Mouse (Mus musculus): ENCODE results near the gene Ywhaq. TPM values are rescaled to one million over a fixed set of nuclear protein-coding genes. Genes with fewer than 3 reads are reported as not detected.
"Not testable (repeated sequence)": the region's sequence is repeated elsewhere in the genome, so short reads cannot be mapped to it uniquely, and the experiment has no call there.

Gene Ywhaq
- total RNA-seq, 2 experiments from 2014 or later: 267 to 313 TPM

DNA sequence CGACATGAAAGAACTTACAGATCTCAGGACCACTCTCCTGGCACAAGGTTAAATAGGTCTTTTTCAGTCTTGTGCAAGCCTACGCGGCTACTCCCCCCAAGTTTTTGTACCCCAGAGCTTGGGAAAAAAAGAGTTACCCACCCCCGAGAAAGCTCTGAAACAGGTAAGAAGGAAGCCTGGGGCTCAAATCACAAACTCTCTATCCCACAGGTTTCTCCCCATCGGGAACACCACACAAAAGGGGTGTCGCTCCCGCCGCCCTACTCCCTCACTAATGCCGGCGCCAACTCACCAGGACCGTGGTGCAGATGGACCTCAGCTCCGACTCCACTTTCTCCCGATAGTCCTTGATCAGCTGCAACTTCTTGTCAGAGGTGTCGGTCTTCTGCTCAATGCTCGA is 931 bp downstream of the Ywhaq start:
- DNase-seq (ENCODE audit: low spot score in 2 of 2): no peak

DNA sequence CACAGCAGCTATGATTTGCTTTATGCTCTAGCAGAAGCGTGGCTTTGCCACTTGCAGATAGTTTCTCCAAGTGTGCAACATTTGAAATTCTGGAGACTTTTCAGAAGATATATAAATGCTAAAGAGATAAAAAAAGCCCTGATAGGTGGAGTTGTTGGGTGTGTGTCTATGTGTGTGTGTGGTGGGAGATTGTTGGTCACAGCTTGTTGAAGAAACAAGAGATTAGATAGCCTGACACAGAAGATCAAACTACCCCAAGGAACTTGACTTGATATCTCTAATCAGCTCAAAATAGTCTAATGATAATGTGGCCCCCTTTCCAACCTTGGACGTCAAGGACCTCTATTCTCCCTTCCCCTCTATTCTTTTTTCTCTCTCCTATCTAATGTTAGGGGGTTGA is 6.8 kb downstream of the Ywhaq start:
- no peak for DNase-seq (ENCODE audit: low spot score in 2 of 2)

DNA sequence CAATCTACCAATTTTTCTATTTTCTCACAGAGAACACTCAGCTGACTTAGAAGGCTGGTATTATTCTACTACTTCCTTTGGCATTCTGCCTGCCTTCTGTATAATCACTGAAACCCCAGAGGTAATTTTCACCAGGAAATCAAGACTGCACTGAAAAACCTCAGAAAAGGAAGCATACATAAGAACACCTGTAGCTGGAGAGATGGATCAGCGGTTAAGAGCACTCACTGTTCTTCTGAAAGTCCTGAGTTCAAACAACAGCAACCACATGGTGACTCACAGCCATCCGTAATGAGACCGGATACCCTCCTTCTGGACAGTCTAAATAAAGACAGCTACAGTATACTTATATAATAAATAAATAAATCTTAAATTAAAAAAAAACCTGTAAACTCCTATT is 7.8 kb downstream of the Ywhaq start:
- no peak for DNase-seq (ENCODE audit: low spot score in 2 of 2)

DNA sequence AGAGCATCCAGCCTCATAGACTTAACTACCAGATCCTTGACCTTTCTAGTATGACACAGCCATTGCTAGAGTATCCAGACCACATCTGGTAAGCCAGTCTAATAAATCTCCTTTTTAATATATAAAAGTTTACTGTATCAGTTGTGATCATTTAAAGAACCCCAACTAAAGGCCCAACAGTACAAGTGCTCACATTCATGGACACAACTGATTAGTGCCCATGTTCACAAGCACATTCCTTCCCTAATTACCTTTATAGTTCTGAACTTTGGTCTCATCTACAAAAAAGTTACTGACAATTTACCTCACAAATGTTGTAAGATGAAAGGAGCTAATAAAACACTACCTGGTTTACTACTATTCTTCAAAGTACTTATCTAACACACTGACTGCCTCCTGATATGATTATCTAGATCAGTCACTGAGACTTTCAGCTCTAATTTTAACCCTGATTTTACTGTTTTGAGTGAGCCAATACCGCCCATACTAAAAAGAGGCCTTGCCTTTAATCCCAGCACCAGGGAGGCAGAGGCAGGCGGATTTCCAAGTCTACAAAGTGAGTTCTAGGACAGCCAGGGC is 8.6 kb downstream of the Ywhaq start:
- no peak for DNase-seq (ENCODE audit: low spot score in 2 of 2)

DNA sequence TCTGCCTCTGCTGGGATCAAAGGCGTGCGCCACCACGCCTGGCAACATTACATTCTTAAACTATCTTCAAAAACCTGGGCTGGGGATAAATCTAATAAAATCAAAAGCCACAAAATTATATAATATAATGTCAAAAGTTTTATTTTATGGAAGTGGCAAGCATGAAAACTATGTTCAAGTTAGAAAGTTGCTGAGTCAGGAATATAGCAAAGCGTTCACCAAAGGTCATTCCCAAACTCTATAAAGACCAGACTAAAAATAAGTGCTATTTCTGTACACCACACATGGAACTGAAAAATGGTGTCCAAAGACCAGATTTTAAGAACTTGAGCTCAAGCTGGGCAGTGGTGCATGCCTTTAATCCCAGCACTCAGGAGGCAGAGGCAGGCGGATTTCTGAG is 14.7 kb downstream of the Ywhaq start:
- DNase-seq (ENCODE audit: low spot score in 2 of 2): no peak

DNA sequence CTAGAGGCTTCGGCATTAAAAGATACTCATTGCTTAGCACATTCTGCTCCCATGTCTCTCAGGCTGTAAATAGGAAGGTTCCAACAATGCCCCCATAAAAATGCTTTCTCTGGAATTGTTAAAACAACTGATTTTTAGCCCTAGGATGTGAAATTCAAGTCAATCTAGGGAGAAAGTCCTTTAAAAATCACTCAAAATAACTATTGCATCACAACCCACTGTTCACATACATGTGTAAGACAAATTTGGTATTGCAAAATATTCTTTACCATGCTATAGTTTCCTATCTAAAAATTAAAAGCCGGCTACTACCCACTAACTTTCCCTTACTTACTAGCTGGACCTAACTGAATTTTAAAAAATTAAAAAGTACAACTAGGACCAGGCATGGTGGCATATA is 31.2 kb downstream of the Ywhaq start:
- no peak for DNase-seq (ENCODE audit: low spot score in 2 of 2)

DNA sequence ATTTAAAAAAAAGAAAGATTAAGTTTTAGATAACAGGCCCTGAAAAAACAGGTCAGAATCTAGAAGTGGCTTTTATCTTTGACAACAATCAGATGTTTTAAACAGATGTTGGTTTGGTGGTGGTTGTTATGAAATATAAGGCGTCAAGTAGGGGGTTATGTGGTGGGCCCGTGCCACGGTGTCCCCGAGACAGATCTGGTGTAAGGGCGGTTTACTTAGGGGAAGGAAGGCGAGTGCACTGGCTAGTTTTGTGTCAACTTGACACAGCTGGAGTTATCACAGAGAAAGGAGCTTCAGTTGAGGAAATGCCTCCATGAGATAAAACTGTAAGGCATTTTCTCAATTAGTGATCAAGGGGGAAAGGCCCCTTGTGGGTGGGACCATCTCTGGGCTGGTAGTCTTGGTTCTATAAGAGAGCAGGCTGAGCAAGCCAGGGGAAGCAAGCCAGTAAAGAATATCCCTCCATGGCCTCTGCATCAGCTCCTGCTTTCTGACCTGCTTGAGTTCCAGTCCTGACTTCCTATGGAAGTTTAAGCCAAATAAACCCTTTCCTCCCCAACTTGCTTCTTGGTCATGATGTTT is 38.6 kb downstream of the Ywhaq start:
- DNase-seq (ENCODE audit: low spot score in 2 of 2): not testable (repeated sequence)

DNA sequence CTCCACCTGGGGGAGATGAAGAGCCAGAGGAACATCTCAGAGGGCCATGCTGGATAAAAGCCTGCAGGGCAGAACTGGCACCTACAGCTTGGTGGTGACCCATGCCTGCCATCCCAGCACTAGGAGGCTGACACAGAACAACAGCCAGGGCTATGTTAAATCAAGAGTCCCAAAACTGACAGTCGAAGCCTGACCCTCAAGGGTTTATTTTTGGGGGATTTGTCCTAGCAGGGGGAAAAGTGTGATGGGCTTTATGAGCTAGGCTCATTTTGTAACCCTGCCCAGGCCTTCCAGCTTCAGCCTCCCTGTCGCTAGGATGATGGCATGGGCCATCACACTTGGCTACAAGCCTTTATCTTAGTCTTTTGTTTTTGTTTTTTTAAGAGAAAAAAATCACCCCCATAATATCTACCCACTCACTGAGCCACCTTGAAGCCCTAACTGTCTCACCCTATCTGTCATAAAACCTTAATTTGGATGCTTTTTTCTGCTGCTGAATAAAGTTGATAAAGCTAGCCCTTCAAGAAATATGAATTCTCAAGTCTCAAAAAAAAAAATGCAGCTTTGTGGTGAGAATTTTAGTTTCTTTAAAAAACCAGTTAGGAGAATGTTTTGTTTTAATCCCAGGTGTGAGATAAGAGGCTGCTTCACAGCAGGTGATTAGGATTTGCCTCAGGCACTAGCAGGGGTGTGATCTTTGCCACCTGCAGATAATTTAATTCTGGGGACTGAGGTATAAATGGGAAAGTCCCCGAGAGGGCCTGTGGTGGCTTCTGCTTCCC is 41.9 kb downstream of the Ywhaq start:
- DNase-seq (ENCODE audit: low spot score in 2 of 2): no peak

DNA sequence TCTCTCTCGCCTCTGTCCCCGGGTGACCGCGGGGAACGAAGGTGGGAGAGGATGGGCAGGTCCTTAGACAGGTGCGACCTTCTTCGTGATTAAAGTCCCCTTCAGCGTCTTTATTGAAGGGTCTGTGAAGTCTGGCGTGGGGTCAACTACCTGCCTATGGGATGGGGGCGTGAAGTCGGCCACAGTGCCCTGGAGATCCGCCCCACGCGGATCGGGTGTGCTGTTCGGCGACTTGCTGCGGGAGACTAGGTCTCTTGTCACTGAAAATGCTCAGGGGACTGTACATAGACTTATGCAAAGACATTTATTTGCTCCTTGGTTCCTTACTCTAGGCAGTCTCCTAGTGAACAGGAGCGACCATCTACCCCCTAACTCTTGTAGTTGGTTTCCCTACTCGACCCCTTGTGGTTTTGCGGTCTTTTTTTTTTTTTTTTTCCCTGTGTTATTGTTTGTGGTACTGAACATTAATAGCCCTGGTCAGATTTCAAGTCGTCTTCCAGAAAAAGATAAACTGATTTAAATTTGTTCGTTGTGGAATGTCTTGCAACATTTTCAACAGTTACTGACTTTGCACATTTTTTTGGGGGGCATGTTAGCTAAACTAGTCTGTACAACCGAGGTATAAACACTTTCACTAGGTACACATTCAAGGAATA is 43.5 kb downstream of the Ywhaq start:
- no peak for DNase-seq (ENCODE audit: low spot score in 2 of 2)

DNA sequence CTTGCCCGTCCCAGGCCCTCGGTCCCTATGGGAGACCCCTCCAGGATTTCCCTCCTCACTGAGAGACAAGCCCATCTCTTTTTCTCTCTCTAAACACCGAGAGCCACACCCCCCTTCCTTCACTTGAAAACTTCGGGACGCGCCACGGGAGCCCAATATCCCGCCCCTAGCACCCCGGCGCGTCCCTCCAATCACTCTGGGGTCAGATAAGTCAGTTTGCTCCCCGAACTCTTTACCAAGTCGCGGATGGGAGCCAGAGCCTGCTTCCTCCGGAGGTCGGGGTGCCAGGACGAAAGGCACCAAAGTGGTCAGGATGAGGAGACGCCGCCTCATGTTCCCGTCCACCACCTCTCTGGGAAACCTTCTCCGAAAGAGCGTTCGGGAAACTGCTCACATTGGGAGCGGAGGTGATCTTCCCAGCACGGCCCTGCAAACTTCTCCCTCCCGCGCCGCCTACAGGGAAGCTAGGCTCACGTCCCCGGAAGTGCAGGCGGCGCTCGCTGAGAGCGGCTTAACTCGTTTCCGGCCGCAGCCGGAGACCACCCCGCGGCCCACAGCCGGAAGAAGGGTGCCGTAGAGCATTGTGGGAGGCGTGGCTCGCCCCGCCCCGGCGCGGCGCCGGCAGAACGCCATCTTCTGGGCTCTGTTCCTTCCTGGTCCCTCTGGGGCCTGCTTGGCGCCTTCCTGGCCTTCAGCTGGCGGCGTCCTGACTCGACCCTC is 44.2 kb downstream of the Ywhaq start, which contains the start of gene Adam17:
Adam17 (minus strand) TSS at position 533 of the 720 bp plus-strand sequence.
- DNase-seq (ENCODE audit: low spot score in 2 of 2): peak; percentile 95

DNA sequence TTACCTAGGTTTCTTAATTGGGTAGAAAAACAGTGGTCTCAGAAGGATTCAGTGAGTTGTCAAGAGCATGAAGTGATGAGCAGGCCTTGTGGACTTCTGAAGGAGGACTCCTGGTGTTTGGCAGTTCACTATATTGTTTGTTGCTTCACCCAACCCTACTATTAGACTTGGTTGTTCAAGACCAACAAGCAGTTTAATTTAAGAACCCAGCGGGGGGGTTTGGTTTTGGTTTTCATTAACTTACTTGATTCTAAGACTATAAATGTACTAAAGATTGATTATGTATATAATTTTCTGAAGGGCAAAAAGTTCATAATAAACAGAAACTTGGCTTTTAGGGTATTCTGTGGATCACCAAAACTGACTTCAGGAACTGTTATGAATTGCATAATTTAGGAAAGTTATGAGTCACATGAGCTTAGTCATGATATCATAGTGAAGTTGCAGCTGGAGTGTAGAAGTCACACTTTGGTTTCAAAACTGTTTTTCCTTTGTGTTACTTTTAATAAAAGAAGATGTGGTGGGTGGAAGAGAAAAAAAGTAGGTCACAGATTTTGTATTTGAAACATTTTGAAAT is 47.3 kb downstream of the Ywhaq start:
- no peak for DNase-seq (ENCODE audit: low spot score in 2 of 2)

DNA sequence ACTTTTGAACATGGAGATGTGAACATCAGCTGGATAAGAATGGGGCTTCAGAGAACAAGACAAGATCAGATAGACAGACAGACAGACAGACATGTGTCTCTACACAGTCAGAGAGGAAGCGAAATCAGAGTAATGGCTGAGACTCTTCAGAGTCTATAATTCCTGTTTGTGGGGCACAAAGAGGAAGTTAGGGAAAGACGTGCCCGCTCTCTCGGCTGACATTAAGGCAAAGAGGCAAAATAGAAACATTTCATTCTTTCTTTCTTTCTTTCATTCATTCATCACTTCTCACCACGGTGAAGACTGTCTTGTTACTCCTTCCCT is 48.4 kb downstream of the Ywhaq start:
- DNase-seq (ENCODE audit: low spot score in 2 of 2): no peak

DNA sequence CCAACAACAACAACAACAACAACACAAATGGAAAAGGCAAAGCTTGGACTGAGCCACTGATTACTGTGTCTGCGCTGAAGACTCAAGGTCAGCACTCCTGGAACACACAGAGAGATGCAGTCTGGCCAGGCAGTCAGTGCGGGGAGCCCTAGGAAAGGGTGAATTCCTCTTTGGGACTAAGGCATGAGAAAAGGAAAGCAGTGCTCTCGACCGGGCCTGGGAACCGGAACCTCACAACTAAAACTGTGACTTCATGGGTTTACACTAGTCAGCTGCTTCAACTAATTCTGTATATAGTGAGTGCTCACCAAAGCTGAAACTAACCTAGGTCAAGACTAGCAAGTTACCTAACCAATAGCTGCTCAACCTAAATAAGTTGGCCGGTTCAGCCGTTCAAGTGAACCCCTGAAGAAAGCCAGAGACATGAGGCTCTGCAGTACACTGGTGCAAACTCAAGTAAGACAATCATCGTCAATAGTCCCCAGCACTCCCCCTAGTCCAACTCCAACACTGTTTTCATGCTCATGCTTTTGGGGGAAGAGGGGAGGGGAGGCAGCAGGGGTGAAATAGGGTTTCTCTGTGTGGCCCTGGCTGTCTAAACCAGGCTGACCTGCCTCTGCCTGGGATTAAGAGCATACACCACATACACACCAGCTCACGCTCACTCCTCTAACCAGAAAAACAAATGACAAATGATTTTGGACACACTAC is 48.9 kb downstream of the Ywhaq start:
- DNase-seq (ENCODE audit: low spot score in 2 of 2): no peak

DNA sequence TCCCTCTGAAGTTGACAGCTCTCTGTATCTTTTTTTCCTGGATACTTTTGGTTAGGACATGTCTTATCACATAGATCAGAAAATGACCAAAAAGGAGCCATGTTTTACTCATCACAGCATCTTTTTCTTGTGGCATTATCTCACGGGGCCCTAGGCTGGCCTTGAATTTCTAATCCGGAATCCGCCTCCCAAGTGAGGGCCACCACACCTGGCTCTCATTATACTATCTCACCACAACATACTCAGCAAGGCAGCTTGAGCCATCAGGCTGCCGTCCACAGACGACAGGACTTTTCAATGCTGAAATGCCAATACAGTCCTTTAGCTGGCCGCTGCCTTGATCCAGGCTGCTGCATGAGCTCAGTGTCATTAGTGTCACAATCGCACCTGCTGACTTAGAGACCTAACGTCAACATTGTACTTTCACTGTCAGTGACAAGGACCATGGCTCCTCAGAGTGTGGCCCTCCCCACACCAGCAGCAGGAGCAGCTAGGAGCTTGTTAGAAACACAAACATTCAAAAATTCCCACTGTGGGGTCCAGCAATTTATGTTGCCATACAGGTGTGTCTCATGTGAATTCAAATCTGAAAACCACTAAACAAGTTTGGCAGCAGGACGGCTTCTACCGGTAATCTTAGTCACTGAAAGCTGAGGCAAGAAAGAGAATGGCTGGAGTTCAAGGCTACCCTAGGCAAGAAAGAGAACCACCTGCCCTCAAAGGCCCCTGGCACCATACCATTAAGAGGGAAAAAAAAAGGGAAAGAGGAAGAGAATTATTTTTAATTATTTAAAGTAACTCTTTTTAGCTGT is 52.6 kb downstream of the Ywhaq start:
- DNase-seq (ENCODE audit: low spot score in 2 of 2): no peak

DNA sequence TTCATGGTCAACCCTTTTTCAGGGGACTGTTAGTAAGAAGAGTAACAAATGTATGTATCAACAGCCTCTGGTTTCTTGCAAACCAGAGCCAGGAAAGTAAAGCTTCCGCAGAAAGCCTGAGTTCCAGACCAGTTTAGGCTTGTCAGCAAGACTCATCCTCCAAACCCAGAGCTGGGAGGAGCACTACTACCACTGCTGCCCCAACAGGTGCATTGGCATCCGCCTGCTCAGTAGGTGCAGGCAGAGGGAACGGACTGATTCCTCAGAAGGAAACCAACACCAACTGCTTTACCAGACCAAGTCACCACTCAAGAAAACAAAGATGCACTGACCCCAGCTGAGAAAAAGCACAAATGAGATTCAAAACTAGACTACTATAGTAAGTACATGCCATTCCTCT is 54.2 kb downstream of the Ywhaq start:
- DNase-seq (ENCODE audit: low spot score in 2 of 2): no peak

DNA sequence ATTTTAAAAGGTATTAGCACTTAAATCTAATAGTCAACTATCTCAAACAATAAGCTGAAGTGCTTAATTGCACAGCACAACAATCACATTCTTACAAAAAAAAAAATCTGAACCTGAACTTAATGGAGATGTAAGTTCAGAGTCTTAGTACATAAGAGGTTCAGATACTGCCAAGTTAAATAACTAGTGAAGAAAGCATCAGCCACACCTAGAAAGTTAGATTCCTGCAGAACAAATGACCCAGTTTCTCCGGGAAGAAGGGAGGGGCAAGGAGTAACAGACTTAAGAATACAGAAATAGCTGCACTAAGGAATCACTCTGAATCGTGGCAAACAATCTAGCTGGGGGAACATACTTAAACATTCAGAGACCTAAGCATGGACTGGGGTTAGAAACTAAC is 54.8 kb downstream of the Ywhaq start:
- no peak for DNase-seq (ENCODE audit: low spot score in 2 of 2)

DNA sequence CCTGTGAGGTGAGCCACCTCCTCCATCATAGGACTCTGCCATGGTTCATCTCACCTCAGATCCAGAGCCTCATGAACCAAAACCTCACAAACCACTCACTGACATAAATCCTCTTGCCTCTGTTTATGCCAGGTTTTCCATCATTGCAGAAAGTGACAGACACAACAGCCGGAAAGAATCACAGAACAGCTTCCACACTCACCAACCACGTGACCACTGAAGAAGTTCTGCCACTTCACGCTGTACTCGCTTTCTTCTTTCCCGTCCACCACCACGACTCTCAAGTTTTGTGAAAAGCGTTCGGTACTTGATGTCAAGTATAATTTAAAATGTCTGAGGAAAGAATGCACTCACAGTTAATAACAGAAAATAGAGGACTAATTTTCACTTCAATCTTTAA is 63.8 kb downstream of the Ywhaq start:
- no peak for DNase-seq (ENCODE audit: low spot score in 2 of 2)

DNA sequence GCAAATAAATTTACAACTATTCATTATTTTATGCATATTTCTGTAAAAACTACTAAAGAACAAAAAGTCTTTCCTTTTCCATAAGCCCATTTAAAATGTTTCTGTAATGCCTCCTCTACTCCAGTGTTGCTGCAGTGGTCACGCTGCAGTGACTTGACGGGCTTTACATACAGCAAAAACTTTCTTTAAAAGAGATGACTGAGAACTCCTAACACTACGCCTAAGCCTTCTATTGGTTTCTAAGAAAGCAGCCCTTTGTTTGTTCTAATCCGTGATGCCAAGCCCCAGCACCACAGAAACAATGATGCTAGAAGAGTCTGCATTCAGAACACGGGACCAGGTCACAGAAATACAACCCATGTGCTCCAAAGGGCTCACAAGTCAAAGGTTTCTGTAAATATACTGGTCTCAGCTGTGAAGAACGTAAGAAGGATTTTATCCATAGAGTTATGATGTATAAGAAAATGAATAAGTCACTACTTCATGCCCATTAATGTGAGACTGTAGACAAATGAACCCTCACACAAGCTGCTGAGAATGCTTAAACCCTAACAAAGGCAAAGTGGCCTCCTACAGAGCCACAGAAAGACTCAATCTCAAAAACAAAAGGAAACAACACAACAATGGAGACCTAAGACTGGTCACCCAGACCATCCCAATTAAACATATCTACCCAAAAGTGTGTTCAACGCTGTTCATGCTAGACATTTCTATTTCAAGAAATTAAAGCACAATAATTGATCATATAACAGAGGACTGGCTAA is 67.1 kb downstream of the Ywhaq start:
- no peak for DNase-seq (ENCODE audit: low spot score in 2 of 2)

DNA sequence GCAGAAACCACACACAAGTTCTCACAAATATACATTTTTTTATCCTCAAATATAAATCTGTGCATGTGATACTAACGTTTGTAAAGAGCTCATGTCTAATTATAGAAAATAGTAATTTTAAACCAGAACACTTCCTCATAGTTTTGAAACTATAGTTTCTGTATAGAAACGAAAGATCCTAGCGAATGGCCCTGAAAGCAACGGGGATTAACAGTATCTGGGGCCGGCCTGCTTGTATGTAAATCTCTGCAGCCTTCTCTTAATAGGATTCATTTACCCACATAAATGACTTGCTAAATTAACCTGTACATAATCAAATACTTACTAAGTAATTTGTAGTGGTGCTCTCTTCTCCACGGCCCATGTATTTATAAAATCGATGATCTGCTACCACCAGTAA is 70.5 kb downstream of the Ywhaq start:
- no peak for DNase-seq (ENCODE audit: low spot score in 2 of 2)

All from adrenal gland, adult 18-20 months (tissue).